Mouse (Mus musculus): ENCODE results near the gene Rfwd3.
"Not testable (repeated sequence)": the region's sequence is repeated elsewhere in the genome, so short reads cannot be mapped to it uniquely, and the experiment has no call there.

The Rfwd3 gene

GRCm38 (mm10) chr8:111285603-111286002, 14.4 kb downstream of the Rfwd3 start:
- DNase-seq: no peak

DNA sequence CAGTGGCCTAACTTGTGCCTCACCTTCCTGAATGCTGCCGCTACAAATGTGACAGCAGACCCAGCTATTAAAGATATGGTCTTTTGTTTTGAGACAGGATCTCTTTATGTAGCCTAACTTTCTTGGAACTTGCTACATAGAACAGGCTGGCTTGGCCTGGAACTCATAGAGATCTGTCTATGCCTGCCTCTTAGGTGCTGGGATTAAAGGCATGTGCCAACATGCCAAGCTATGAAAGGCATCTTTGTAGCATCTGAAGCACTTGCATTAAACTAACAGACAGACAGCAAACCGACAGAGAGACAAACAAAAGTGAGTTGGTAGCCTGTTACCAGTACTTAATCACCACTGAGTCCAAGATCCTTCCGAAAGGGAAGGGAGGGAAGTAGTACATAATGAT, 17.9 kb downstream of the Rfwd3 start:
- DNase-seq: no peak

GRCm38 (mm10) chr8:111268277-111268676, 31.7 kb downstream of the Rfwd3 start:
- DNase-seq: peak in 1 of 2 experiments; percentile 36

DNA sequence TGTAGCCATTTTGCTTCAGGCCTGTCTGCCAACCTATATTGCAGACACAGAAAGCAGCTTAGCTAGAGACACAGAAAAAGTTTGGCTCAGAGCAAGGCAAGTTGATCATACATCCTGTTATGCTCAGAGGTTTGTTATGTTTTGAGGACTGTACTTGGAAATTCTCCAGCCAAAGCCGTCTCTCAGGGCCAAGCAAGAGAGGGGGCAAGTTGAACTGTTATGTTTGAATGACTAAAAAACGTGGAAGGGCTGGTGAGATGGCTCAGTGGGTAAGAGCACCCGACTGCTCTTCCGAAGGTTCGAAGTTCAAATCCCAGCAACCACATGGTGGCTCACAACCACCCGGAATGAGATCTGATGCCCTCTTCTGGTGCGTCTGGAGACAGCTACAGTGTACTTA, 33.9 kb downstream of the Rfwd3 start:
- DNase-seq: peak; percentile 24 to 25

- peak; percentile 26 to 31 for DNase-seq
These were observed 35.3 kb downstream of the Rfwd3 start for GRCm38 (mm10) chr8:111264693-111265220.

DNA sequence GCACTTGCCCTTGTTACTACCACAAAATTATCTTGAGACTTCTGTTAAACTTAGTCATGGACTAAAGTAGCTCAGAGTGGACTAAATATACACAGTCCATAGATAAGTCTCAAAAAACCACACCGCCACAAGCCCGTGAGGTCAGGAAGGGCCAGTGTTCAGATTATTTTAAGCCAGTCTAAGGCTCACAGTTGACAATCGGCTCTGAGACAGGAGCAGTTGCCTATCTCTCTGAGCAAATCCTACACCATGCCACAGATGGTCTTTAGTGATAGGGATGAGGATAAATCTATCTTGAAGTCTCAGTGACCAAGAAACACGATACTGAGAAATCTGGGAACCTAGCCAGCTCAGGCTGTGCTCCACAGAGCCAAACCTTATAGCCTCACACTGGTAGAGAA, 38.0 kb downstream of the Rfwd3 start:
- DNase-seq: no peak

DNA sequence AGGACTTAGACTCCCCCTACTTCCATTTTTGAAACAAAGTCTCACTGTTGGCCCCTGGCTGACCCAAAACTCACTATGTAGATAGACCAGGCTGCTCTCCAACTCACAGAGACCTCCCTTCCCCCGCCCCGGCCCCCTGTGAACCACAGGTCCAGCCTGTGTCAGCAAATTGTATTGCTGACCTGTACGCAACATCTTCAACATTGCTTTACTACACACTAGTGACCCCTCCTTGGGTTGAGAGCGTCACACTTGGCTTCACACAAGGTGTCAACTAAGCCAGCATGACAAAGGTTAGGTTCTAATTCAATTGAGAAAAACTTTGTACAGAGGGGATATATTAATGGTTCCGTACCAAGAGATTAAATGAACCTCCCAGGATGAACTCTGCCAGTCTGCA, 39.8 kb downstream of the Rfwd3 start:
- peak; percentile 41 to 66 for DNase-seq

DNA sequence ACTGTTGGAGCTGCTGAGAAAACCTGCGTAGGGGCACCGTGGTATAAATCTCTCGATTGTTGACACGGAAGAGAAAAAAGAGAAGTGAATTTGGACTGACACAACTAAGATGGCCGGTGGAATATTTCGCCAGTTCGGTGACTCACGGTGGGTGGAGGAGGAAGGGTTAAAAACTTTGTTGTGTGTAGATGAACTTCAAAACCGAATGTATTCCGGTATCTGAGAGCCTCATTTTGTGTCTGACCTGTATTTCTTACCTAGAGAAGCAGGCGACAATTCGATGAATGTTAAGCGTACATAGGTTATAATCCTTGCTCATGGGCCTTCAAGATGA, 40.6 kb downstream of the Rfwd3 start:
- DNase-seq: no peak

DNA sequence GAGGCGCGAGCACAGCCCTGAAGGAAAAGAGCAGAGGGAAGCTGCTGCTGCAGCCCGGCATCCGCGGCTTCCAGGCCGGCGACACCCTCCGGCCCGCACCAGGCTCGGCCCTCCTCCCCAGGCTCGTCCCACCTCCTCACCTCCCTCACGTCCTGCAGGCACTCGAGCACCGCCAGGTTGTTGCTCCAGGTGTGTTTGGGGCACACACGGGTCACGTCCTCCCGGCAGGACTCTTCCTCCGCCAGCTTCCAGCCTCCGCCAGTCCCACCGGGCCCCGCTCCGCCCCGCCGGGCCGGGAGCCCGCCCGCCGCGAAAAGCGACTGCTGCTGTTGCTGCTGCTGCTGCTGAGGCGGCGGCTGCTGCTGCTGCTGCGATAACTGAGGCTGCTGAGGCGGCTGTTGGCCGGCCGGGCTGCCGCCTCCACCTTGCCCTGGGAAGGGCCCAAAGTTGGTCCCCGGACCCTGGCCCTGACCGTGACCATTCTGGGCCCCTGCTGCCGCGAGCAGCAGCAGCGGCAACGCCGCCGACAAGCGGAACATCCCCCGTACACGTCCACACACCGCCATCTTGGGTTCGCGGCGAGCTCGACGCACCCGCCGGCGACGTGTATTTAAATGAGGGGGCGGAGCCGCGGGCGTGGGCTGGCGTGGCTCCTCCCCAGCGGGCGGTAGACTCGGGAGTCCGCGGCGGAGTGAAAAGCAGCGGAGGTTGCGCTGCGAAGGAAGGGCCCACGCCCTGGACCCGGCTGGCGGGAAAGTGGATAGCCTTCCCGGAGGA, 41.2 kb downstream of the Rfwd3 start, which contains the start of gene Glg1:
TSS of gene Glg1 (minus strand) at position 586 of the 777 bp plus-strand sequence.
- DNase-seq: peak; percentile 95 to 97

GRCm38 (mm10) chr8:111258010-111258630, 41.9 kb downstream of the Rfwd3 start:
- no peak for DNase-seq

DNA sequence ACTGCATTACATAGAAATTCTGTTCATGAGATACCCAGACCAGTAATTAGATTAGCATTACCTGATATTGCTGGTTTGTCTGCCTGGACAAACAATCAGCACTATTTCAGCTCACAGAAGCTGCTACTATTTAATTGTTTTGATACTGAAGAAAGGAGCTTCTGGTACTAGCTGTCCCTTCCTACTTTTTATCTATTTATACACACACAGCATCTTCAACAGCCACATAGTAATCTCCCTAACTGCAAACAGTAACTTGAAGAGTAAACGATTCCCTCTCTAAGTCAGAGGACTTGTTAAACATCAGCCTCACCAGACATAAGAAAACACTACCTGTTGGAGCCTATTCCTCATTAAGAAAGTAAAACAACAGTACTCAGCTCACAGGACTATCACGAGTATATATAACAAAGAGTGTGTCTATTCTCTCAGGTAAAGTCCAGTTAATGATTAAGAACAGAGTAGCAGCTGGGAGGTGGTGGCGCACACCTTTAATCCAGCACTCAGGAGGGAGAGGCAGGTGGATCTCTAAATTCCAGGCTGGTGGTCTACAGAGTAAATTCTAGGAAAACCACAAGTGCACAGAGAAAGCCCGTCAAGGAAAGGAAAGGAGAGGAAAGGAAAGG, 47.4 kb downstream of the Rfwd3 start:
- no peak for DNase-seq

DNA sequence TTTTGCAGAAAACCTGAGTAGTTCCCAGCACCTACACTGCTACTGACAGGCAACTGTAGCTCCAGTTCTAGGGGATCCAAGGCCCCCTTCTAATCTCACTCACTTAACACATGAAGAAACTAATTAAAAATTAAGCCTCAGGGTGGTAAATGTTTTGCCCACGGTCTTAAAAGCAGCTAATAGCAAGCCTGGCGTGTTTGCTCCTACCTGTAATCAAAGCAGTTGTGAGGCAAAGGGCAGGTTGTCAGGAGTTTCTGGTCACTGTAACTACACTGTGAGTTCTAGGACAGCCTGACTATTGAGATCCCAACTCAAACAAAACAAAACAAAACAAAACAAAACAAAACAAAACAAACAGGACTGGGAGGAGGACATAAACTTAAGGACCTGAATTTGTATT, 49.9 kb downstream of the Rfwd3 start:
- peak; percentile 27 to 45 for DNase-seq

DNA sequence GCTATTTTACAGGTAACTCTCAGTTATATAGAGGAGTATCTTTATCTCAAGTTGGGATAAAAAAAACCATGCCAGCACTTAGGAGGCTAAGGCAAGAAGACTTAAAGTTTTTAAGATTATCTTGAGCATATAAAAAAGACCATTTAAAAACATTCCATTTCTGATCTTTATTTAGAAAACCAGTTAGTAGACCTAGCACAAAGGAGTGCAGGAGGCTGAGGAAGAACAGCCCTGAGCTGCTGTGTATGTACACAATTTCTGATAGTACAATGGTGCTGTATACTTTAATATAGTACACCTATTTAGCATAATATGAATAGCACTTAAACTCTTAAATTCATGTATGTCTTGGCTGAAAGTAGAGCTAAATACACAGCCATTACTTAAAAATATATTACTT, 51.9 kb downstream of the Rfwd3 start:
- DNase-seq: no peak

DNA sequence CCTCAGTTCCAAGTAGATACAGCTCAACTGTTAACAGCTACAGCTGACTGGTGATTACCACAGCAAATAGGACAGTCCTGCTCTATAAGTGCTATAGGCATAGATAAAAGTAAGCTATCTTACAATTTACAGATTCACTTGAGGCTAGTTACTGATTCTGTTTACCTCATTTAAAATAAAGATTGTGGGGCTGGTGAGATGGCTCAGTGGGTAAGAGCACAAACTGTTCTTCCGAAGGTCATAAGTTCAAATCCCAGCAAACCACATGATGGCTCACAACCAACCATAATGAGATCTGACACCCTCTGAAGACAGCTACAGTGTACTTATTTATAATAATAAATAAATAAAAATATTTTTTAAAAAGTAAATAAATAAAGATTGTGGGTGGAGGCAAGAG, 53.2 kb downstream of the Rfwd3 start:
- DNase-seq: not testable (repeated sequence)

DNA sequence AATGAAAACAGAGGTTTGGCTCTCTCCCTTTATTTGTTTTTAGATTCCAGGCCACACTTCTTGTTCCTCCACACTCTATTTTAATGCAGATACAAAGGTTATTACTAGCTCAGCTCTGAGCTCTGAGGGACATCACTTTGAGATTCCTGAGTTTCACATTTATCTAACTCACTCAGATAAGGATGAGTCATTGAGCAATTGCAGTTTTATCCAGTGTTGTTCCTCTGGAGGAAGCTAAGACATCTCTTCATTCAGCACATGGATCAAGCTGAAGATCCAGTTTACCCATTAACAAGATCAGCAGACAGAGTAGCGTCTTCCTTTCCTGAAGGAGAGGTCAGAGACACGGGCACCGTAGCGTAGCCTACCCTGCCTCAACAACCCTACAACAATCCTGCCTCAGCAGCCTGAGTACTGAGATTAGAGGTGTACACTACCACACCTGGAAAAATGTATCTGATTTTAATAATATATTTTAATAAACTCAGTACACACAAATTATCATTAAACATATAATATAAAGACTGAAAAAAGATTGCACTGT, 53.7 kb downstream of the Rfwd3 start:
- peak; percentile 54 to 67 for DNase-seq

DNA sequence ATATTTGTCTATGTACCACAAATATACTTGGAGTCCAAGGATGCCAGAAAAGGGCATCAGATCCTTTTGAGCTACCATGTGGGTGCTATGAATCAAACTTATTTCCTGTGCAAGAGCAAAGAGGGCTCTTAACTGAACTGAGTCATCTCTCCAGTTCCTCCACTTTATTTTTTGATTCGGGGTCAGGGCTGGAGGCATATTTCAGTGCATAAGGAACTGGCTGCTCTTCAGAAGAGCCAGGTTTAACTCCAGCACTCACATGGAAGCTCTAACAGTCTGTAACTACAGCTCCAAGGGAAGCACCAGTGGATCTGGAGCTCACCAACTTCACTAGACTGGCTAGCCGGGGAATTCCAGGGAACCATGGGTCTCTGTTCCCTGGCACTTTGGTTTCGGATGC, 62.7 kb downstream of the Rfwd3 start:
- no peak for DNase-seq

GRCm38 (mm10) chr8:111233730-111234129, 66.3 kb downstream of the Rfwd3 start:
- DNase-seq: no peak

DNA sequence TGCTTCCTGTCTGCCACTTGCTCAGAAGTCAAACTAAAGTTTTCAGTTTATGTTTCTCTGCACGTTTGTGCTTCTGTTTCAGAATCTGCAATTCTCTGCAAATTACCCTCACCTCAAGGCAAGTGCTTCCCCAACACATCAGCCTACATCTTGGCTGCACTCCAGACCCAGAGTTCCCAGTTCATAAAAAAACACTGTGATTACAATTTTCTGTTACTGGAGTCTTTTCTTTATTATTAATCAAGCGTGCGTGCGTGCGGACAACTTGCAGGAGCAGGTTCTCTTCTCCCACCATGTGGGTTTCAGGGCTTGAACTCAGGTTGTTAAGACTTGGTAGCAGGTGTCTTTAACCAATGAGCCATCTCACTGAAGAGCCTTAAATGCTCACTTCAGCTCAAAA, 75.9 kb downstream of the Rfwd3 start:
- DNase-seq: peak; percentile 25 to 50

All from kidney, postnatal 36 days (tissue).